Mouse (Mus musculus): ENCODE measurements around the gene Atg2a.
"Not testable (repeated sequence)": the region's sequence is repeated elsewhere in the genome, so short reads cannot be mapped to it uniquely, and the experiment has no call there.

Gene Atg2a

DNA sequence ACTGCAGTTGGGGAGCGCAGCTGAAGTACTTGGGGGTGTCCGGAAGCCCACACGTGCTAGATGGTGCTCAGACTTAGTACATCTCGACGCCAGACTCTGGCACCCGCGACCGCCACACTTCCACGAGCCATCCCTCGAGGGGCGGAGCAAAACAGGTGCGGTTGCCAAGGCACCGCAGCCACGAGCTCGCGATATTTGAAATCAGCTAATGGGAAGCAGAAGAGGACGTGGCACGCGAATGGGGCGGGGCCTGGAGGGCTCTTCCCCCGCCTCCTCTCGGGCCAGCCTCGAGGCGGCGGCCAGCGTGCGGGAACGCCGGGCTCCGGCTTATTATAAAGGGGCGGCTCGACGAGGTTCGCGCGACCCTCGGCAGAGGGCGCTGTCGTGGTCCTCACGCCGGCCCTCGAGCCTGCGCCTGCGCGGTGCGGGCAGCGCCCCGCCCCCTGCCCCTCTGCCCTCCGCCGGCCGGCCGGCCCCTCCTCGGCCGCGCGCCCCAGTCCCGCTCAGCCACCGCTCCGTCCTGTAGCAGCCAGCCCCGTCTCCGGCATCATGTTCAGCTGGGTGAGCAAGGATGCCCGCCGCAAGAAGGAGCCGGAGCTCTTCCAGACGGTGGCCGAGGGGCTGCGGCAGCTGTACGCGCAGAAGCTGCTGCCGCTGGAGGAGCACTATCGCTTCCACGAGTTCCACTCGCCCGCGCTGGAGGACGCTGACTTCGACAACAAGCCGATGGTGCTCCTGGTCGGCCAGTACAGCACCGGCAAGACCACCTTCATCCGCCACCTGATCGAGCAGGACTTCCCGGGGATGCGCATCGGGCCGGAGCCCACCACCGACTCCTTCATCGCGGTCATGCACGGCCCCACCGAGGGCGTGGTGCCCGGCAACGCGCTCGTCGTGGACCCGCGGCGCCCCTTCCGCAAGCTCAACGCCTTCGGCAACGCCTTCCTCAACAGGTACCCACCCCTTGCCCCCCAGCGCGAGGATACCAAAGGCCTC is 35.3 kb downstream of the Atg2a start, which contains the start of gene Ehd1:
TSS of gene Ehd1 (plus strand) at position 300 of the 996 bp plus-strand sequence.
- peak; percentile 98 for DNase-seq (ENCODE audit: low read depth, low spot score)

DNA sequence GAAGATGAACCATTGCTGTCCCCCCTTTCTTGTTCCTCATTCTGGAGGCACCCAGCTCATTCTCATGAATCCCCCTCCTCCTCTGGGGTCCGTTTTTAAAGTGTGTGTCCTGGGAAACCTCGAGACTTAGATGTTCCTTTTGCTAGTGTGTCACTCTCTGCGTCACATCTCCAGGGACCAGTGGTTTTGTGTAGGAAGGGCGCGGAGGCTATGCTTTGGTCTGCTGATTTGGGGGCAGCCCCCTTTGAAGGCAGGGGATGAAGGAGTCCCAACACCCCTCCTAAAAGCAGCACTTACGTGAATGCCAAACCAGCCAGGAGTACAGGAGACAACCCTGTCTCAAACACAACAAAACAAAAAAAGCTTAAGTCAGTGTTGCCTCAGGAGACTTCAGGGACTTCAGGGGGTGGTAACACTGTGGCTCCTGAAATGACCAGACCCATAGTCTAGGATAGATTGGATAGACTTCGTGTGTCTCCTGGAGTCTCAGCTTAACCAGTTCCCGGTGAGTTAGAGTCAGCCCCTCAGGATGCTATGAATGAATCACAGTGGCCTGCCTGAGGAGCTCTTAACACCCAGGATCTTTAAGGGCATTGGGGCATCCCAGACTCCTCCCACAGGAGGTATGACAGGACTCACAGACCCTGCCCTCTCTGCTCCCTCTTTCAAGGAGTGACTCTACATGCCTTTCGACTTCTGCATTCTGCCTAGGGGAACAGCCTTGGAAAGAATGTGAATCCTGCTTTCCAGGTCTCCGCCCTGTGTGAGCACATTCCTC is 36.4 kb downstream of the Atg2a start:
- DNase-seq (ENCODE audit: low read depth, low spot score), result peak; percentile 56

GRCm38 (mm10) chr19:6278439-6279073 is 37.1 kb downstream of the Atg2a start:
- DNase-seq (ENCODE audit: low read depth, low spot score), result no peak

DNA sequence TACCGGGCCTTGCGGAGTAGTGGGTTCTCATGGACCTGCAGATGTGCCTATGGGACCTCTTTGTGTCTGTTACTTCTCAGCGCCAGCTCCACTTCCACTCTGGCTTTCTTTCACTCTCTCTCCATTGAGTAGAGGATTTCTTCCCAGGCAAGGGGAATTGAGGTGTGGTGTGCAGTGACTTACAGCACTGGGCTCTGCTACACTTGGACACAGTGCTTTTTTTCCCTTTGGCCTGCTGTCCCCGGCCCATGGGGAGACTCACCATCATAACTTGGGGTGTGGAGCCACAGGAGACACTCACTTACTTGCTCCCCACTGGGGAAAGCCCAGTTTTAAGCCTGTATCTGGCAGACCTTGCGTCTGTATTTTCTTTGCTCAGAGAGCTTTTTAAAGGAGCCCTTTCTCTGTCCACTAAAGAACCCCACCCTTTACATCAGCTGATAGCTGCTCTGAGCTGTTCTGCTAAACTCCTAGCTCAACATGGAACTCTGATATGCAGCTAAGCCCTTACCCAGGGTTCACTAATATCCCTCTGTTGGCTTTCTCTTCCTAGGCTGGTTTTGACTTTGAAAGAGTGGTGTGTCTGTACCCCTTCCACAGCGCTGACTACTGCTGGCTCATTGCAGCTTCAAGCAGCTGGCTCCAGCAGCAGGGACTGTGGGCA is 38.1 kb downstream of the Atg2a start:
- DNase-seq (ENCODE audit: low read depth, low spot score), result no peak

GRCm38 (mm10) chr19:6280554-6280953 is 39.1 kb downstream of the Atg2a start:
- no peak for DNase-seq (ENCODE audit: low read depth, low spot score)

DNA sequence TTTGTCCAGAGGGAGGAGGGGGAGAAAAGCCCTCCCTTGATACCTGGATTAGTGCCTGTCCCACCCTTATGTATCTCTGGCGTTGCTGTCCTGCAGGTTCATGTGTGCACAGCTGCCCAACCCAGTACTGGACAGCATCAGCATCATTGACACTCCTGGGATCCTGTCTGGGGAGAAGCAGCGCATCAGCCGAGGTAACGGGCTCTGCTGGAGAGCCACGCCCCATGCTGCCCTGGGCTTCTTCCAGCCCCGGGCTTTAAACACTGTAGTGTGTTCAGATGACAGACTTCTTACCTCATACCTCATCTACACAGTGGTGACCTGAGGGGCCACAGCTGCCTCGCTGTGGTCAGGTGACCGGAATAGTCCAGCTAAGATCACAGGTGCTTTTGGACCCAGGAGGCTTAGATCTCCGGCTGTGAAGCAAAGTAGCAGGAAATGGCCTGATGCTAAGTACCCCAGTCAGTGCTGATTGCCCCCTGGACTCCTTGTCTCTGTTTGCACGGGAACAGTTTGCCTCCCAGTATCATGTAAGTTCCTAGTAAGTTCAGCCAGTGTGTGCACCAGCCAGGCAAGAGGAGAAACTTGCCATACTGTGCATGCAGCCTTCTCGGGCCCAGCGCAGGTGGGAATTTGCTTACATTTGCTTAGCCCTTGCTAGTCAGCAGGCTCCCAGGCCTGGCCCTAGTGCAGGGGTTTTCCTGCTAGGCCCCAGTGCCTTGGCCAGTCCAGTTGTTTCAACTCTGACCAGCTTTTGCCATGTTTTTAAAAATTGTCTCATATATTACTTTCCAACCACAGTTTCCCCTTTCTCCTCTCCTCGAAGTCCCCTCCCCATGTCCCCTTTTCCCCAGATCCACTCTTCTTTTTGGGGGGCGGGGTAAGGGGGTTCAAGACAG is 39.9 kb downstream of the Atg2a start:
- no peak for DNase-seq (ENCODE audit: low read depth, low spot score)

DNA sequence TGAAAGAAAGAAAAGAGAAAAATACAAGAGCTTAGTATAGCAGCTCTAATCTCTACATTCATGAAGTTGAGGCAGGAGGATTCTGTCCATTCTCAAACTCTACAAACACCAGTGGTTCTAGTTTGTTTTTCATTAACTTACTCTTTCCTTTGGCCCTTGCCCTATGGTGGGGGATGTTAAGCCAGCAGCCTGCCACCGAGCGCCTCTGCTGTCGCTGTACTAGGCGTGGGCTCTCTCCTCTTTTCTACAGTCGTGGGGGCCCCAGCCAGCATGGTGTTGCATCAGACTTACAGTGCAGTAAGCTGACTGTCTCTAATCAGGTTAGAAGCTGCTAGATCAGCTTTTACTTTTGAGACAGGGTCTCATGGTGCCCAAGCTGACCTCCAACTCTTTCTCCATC is 41.5 kb downstream of the Atg2a start:
- DNase-seq (ENCODE audit: low read depth, low spot score), result no peak

DNA sequence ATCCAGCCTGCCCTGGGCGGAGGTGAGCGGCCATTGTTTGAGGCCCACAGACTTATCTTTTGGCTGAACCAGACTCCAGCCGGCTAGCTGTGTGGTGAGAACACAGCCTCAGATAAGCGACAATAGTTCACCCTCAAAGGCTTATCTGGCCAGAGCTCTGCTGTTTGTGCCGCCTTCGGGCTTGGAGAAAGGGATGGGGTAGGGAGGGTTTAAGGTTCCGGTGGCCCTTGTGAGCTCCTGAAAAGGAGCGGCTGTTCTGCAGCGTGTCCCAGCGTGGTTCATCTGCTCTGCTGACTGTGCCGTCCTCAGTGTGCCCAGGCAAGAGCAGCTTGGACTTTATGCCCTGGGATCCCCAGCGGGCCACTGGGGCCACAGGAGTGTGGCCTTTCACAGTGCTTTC is 43.0 kb downstream of the Atg2a start:
- no peak for DNase-seq (ENCODE audit: low read depth, low spot score)

GRCm38 (mm10) chr19:6285226-6285625 is 43.8 kb downstream of the Atg2a start:
- no peak for DNase-seq (ENCODE audit: low read depth, low spot score)

- DNase-seq (ENCODE audit: low read depth, low spot score), result no peak
Measured at GRCm38 (mm10) chr19:6285632-6286433, 44.4 kb downstream of the Atg2a start.

DNA sequence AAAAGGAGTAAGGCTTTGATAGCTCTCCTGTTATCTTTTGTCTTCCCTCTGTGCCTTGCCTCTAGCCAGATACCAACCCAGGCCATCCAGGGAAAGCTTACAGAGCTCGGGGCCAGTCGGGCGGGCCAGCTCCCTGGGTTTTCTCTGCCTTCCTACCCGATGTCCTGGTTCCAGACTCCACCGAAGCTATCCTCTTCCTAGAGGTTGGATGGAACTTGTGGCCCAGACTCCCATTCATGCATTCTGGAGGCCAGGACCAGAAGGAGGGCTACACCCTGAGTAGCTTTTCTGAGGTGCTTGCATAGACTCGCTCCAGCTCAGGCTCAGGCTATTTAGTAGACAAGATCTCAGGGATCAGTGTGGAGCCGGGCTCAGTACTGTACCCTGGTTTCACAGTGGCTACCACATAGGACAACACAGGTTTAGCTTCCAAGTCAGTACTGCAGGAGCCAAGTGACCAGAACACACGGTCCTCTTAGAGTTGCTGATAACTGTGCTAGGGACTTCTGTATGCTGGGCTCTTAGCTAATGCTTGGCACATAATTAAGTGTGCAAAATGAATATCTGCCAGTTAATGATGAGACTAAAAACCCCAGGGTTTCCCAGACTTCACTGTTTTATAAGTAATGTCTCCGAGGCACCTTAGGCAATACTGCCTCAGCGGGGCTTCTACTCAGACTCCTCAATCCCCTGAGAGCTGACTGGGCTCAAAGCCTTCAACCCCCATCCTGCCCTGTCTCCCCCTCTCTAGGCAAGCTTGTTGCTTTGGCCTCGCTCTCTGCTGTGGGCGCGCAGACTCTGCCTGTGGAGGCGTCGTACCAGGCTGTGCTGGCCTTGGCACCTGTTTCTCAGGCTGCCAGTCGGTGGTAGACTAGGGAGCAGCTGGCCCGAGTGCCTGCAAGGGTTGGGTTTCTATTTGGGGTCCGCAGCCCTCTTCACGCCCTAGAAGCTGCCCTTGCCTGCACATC is 45.2 kb downstream of the Atg2a start:
- DNase-seq (ENCODE audit: low read depth, low spot score), result no peak

DNA sequence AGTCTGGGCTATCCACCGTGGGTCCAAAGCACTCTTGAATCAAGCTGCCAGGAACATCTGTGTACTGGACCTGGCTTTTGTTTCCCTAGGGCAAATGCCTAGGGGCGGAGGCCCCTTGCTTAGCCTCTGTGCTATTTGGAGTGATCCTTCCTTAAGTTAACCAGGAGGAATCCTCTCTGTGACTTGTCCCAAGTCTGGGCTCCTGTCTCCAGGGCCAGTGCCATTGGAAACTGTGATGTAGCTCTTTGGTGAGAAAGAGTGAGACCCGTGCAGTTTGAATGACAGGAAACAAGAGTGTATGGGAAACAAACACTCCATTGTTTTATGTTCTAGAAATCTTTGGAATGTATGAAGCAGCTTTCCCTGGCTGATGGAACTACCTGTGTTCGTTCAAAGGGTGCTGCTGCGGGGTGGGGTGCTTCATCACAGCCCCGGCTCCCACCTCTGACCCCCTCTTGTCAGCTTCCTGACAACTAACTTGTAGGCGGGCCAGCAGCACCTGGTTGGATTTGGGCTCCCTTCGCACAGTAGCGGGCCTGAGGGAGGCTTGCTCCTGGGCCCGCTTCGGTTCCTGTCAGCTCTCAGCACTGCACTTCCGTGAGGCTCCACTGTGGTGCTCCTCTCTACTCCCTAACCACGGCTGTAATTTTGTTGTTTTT is 46.9 kb downstream of the Atg2a start:
- DNase-seq (ENCODE audit: low read depth, low spot score), result no peak

DNA sequence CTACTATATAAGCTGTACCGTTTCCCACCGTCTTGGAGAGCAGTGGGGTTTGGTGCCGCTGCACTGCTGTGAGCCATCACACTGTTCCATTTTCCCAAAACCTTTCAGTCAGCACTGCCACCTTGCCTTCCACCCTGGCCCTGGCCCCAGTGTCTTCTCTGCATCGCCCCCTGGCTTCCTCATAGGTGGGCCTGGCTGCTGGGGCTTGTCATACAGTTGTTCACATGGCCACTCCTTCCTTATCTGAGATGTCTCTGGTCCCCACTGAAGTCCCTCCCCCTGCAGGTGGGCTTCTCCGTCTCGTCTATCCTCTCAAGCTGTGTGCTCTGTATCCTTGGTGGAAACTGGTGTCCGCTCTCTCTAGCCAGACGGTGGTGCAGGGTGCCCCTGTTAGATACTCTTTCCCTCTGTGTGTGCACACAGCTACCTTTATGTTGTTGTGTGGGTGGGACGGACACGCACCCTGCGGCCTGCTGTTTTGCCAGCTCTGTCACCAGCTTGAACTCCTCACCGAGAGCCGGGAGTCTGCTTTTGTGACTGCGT is 48.3 kb downstream of the Atg2a start:
- no peak for DNase-seq (ENCODE audit: low read depth, low spot score)

- DNase-seq (ENCODE audit: low read depth, low spot score), result not testable (repeated sequence)
Measured at GRCm38 (mm10) chr19:6290720-6291116, 49.2 kb downstream of the Atg2a start.

DNA sequence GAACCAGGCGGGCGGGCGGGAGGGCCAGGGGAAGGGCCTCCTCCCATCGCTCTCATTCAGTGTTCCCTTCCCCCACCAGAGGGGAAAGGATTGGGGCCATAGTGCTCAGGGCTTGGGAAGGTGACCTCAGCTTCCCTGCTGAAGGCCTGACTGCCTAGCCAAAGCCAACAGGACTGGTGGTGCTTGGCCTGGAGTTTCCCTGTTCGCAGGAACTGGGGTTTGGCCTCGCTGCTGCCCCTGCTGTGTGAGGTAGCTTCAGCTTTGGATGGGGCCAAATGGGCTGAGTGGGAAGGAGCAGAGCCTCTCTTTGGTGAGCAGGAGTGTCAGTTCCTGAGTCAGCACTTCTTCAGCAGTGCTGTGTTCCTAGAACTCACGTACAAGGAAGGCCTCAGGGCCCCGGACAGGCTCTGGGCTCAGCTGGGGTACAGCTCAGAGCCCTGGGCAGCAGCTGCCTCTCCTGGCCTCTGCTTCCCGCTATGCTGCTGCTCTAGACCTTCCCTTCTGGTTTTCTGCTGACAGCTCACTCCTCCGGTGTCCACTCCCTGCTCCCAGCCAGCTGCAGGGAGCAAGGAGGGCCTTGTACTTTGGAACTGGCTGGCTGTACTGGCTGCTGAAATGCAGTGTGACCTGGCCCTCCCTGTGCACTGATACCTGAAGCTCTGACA is 49.8 kb downstream of the Atg2a start:
- DNase-seq (ENCODE audit: low read depth, low spot score), result no peak

DNA sequence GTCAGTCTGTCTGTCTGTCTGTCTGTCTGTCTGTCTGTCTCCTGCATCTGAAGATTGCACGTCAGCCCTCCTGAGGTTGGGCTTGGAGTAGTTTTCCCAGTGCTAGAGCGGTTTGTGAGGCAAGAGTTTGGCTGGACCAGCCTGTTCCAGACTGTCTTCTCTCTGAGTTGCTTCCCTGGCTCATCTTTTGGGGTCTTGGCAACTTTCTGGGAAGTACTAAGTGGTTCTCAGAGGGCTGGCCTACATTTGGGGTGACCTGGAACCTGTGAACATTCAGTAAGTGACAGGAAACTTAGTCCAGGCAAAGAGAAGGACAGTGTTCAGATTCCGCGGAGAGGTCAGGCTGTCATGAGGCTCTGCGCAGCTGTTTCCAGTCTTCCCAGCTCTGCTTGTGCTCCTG is 50.8 kb downstream of the Atg2a start:
- no peak for DNase-seq (ENCODE audit: low read depth, low spot score)

GRCm38 (mm10) chr19:6294301-6294700 is 52.8 kb downstream of the Atg2a start:
- DNase-seq (ENCODE audit: low read depth, low spot score), result no peak
